Mouse (Mus musculus) right cerebral cortex, postnatal 25 days (tissue): ENCODE measurements around the gene Gm47996.

Experiments used
- DNase-seq: peaks from one replicate; pipeline ENCODE4 v3.0.0; 2022

Gm47996 gene

GRCm38 (mm10) chr1:151250529-151251193, 40.7 kb downstream of the Gm47996 start:
- DNase-seq = peak; percentile 48

GRCm38 (mm10) chr1:151251194-151252010, 41.5 kb downstream of the Gm47996 start:
- DNase-seq = no peak

DNA sequence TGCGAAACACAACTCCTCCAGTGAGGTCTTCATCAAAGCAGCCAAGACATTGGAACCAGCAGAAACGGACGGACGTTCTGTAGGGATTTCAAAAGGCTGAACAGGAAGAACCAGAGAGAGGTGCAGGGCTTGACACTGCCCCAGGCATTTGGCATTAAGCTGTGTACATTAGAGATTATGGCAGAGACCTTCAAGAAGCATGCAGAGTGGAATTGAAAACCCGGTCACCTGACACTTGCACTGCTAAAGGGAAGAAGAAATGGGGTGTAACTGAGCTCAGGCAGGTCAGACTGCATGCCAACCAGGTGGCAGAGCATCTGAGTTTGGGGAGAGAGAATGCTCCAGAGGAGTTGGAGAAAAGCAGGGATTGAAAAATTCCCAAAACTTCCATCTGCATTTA, 45.5 kb downstream of the Gm47996 start:
- no peak for DNase-seq

GRCm38 (mm10) chr1:151258090-151258954, 48.4 kb downstream of the Gm47996 start:
- no peak for DNase-seq

DNA sequence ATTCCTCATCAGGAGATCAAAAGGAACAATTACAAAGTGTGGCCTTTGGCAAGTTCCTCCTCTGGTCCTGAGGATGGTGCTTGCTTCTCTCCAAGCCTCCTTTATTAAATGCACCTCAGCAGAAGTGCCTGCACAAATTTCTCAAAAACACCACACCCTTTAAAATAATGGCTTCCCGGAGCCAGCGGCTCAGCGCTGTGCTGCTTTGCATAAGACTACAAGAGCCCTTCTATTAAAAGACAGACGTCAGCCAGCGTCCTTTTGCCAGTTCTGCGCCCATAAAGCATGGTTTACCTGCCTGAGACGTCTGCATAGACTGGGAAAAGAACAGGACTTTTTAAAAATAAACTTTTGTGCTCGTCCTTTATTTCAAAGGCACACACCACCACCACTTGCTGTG, 49.1 kb downstream of the Gm47996 start:
- no peak for DNase-seq
